Mouse (Mus musculus) brain, adult 2 months (tissue): ENCODE data around the gene Prdx4.
"Not testable (repeated sequence)": the region's sequence is repeated elsewhere in the genome, so short reads cannot be mapped to it uniquely, and the experiment has no call there.

Source experiments
- DNase-seq: peaks from one replicate; pipeline ENCODE4 v3.0.0; 2011; ENCODE audit warnings: low read depth, low spot score

Prdx4 gene

DNA sequence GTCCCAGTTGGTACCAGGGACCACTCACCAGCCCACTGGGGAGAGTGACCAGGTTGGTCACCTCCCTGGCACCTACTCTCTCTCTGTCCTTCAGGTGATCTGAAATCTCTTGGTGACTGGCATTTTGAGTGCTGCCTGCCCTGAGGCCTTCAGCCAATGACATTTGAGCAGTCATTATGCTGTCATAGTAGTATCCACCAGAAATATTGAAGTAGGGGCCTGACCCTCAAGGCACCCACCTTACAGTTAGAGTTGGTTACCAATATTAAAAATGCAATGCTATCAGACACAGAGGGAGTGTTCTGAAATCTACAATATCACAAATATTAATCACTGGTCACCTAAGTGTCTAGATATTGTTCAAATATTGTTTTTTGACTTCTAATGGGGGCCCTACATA lies at the start of gene Prdx4:
Gene Prdx4 (minus strand): TSS at position 101 of the 400 bp plus-strand sequence.
- no peak for DNase-seq

DNA sequence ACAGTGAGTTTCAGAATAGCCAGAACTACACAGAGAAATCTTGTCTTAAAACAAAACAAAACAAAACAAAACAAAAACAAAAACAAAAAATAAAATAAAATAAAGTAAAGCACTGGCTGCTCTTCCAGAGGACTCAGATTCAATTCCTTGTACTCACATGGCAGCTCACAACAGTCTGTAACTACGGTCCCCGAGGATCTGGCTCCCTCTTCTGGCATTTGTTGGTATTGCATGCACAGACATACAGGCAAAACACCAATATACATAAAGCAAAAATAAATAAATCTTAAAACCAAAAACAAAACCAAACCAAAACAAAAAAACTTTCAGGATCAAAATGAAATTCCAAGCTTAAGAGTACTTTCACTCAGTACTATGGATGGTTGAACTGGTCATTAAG lies 36.0 kb upstream of the Prdx4 start:
- DNase-seq = peak; percentile 33

DNA sequence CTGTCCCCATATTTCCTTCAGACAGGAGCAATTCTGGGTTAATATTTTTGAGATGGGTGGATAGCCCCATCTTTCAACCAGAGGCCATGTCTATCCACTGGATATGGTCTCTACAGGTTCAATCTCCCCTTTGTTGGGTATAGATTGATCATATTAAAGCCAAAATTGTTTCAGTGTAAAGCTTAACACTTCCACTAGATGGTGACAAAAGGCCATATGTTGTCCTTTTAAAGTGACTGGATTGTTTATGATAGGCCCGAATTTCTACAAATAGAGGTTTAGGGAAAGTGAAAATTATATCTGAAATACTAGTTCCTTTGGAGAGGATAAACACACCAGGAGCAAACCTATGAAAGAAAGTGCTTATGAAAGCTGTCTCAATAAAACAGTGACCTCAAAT lies 34.9 kb upstream of the Prdx4 start:
- DNase-seq = peak; percentile 21

DNA sequence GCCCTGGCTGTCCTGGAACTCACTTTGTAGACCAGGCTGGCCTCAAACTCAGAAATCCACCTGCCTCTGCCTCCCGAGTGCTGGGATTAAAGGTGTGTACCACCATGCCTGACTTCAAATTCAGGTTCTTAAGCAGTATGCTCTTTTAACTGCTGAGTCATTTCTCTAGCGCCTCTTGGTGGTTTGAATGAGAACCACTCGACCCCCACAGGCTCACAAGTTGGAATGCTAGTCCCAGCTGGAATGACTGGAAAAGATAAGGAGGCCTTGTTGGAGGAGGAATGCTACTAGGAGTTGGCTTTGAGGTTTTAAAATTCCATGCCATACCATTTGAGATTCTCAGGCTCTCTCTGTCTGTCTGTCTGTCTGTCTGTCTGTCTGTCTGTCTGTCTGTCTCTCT lies 29.6 kb upstream of the Prdx4 start:
- DNase-seq = not testable (repeated sequence)

DNA sequence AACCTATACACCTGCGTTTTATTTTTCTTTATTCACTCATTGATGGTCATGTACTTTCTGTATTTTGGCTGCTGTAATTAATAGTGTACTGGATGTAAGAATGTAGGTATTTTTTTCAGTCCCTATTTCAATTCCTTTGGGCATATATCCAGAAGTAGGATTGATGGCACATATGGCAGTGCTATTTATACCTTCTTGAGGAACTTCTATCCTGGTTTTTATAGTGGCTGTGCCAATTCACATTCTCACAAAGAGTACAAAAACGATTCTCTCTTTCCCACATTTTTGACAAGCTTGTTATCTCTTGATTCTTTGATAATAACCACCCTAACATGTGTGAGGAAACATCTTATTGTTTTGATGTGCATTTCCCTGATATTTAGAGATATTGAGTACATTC lies 24.5 kb upstream of the Prdx4 start:
- DNase-seq = peak; percentile 69

DNA sequence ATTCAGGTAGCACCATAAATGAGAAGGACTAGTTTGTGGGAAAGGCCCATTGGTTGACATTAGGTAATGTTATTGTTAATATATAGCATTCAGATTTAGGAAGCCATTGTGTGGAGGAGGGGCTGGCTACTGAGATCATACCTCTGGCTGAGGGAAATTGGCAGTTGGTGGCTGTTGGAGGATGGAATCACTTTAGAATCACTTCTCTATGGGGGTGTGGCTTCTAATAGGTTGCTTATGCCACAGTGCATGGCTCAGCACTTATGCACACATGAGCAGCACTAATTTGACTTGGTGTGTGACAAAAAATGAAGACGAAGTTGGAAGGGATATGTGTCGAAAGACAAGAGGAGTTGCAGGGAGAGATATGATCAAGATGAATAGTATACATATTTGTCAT lies 5.7 kb upstream of the Prdx4 start:
- DNase-seq = no peak

DNA sequence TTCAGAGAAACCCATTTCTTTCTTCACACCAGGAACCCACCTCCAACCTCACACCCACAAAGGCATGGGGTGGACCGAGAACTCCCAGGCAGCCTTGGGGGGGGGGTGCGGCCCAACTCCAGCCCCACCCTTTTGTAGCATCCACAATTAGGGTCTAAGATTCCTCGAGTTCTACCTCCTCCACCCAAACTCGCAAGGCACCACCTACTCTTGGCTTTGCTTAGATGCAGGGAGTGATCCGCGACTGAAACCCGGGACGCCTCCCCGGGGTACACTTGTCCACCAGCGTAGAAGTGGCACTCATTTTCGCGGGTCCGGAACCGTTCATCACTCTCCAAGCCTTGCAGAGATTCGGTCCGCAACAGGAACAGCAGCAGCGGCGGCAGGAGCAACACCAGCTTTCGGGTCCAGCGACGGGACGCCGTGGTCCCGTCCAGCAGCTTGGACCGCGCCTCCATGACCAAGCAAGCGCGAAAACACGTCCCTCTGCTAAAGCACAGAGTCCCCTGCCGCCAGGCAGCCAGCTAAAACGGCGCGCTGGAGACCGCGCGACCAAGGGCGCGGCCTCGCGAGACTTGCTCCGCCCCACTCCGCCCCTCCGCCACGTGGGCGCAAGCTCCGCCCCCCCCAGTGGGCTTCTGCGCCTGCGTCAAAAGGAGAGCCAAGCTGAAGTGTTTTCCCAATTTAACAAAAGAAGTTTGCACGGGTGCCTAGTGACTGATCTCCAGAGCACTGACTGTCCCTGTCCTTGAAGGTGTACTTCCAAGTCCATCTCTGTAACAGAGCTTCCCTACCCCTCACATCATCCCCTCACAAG lies 2.4 kb downstream of the Prdx4 start:
- peak; percentile 84 for DNase-seq

DNA sequence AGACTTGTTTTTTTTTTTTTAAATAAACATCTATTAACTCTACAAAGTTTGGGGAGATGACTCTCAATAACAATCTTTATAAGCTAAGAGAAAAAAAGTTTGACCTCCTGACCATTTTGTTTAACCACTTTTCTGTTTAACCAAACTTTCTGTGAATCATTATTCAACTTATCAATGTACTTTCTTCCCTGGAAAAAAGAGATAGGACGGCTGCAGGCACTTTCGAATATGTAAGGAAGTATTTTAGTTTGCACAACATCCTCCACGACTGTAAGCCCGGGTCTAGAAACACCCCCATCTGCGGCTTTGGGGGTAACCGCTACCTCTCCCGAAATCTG lies 3.0 kb downstream of the Prdx4 start:
- DNase-seq = no peak

DNA sequence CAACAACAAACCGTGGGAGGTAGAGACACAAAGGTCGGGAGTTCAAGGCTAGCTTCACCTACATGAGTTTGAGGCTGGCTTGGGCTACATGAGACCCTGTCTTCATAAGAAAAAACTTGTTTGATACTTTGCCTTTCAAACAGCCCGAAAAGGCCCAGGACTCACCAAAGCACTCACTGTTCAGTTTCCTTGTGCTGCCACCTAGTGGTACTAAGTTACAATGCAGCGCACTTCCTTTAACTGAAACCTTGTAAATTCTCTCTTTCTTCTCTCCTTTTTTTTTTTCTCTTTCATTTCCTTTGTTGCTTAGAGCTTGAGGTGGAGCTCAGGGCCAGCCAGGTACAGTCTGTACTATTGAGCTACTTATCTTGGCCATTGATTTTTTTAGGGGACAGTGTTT lies 22.5 kb downstream of the Prdx4 start:
- peak; percentile 50 for DNase-seq

DNA sequence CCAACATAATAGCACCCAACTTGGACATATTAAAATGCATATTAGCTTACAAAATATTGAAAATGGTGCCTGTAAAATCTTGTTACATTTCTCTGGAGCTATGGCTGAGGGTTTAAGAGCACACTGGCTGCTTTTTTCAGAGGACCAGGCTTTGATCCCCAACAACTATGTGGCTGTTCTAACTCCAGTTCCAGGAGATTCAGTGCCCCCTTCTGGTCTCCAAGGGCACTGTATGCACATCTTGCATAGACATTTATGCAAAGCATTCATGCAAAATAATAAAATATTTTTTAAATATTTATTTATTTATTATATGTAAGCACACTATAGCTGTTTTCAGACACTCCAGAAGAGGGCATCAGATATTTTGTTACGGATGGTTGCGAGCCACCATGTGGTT lies 34.2 kb downstream of the Prdx4 start:
- DNase-seq = no peak

DNA sequence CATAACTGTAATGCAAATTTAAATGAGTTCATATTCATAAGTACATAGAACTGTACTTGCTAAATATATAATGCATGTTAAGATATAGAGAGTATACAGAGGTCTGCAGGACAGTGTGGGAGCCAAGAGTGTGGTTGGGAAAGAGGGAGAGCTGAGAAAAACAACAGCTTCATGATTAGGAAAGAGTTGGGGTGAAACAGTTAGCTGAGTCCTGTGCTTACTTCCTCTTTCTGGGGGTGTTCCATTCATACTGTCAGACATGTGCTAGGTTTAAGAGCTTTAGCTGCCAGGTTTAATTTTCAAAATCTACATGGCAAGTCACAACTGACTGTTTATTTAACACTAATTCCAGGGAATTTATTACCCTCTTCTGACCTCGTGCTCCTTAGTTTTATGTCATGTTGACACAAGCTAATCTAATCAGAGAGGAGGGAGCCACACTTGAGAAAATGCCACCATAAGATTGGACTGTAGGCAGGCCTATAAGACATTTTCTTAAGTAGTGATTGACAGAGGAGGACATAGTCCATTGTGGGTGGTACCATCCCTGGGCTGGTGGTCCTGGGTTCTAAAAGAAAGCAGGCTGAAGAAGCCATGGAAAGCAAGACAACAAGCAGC lies 60.0 kb downstream of the Prdx4 start:
- no peak for DNase-seq

DNA sequence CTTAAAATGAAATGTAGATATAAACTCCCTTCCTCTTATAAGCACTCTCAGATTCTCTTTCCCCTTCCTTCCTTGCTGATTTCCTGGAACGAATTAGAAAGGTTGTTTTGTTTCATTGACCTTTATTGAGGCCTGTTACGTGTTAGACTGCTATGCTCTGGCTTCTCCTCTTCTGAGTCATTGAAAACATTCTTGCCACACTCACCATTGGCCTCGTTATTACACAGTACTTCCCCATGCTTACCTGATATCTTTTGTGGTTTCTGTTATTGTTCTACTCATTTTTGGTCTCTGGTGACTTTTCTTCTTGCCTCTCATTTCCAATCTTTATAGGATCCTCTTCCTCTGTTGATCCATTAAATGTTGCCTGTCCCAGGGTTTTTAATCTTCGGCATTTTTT lies 62.1 kb downstream of the Prdx4 start:
- no peak for DNase-seq
